Mouse (Mus musculus) lung, postnatal 0 days (tissue): ENCODE measurements around the gene Noxred1. TPM values are rescaled to one million over a fixed set of nuclear protein-coding genes. Genes with fewer than 3 reads are reported as not detected.
"Not testable (repeated sequence)": the region's sequence is repeated elsewhere in the genome, so short reads cannot be mapped to it uniquely, and the experiment has no call there.

Source experiments
- ATAC-seq: fragments of 200-750 bp; cut with Nextera tagmentation; 2 replicates; pipeline ENCODE4 v1.8.0; 2017; ENCODE audit warnings: moderate library complexity
- DNase-seq: peaks from one replicate; pipeline ENCODE4 v3.0.0-alpha.2; 2016; ENCODE audit warnings: low spot score
- H3K27ac ChIP-seq: fragments of 300-500 bp; sonication (generic); 2 replicates; pipeline ENCODE4 v1.5.1; 2014; ENCODE audit warnings: antibody characterized with exemption, mild to moderate bottlenecking, low read length, mixed read lengths
- H3K27me3 ChIP-seq: fragments of 300-500 bp; sonication (generic); replicated peaks from 2 replicates; pipeline ENCODE4 v1.6.1; 2014; ENCODE audit warnings: low read length, mixed read lengths; ENCODE audit not compliant: insufficient read depth
- H3K36me3 ChIP-seq: fragments of 300-500 bp; sonication (generic); 2 replicates; pipeline ENCODE4 v1.6.1; 2014; ENCODE audit warnings: low read length, mixed read lengths; ENCODE audit not compliant: insufficient read depth
- H3K4me1 ChIP-seq: fragments of 300-500 bp; sonication (generic); 2 replicates; pipeline ENCODE4 v1.6.1; 2014; ENCODE audit warnings: antibody characterized with exemption, low read depth, low read length, mixed read lengths; ENCODE audit not compliant: insufficient read depth
- H3K4me2 ChIP-seq: fragments of 300-500 bp; sonication (generic); replicated peaks from 2 replicates; pipeline ENCODE4 v1.6.1; 2014; ENCODE audit warnings: low read depth, mild to moderate bottlenecking, low read length, moderate library complexity, mixed read lengths
- H3K4me3 ChIP-seq: fragments of 300-500 bp; sonication (generic); 2 replicates; pipeline ENCODE4 v1.5.1; 2014; ENCODE audit warnings: low read depth, low read length
- H3K9ac ChIP-seq: fragments of 300-500 bp; sonication (generic); replicated peaks from 2 replicates; pipeline ENCODE4 v1.6.1; 2014; ENCODE audit warnings: low read depth, mild to moderate bottlenecking
- H3K9me3 ChIP-seq: fragments of 300-500 bp; sonication (generic); 2 replicates; pipeline ENCODE4 v1.6.1; 2016; ENCODE audit warnings: low read length, mixed read lengths
- CTCF ChIP-seq: IDR thresholded peaks from 2 replicates; pipeline ENCODE4 v1.5.1; 2016; ENCODE audit warnings: antibody characterized with exemption, mild to moderate bottlenecking
- EP300 ChIP-seq: IDR thresholded peaks from 2 replicates; pipeline ENCODE4 v1.6.1; 2016; ENCODE audit warnings: antibody characterized with exemption, mild to moderate bottlenecking, control low read depth
- WGBS: fragments of 180-500 bp; shearing (Covaris S2); extraction: QIAGEN DNeasy Blood & Tissue Kit; methylation state at CpG from one replicate; pipeline ENCODE4 v1.1.7; 2014; 5-methylcytosine and 5-hydroxymethylcytosine counted together
- polyA plus RNA-seq: library from polyadenylated mRNA; unstranded; fragments of >200 nt; fragmentation: Nextera tagmentation; extraction: Ambion mirVana; gene quantifications from 2 replicates; pipeline ENCODE4 v1.2.1, GENCODE M21; 2015

Gene Noxred1
- polyA plus RNA-seq, 1 experiment from 2014 or later, result 0.18 TPM

DNA sequence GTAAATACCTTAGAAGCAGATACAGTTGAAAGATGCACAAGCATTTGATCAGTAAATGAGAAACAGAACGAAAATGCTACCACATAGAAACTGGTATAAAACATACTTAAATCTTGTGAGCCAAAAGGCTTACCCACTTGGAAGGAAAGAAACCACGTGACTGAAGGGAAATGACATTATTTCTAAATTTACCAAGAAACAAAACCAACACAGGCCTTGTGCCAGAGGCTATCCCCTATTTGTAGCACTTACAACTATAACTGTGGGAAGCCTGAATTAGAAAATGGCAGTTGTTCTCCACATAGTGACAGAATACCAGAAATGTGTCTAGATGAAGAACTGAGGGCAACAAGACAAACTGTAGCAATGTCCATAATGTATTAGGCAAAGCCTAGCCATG lies 22.5 kb downstream of the Noxred1 start:
- Histone ChIP-seq H3K4me1 (no peaks in the 10 kb centered on the region), H3K27me3 (no peaks in the 10 kb centered on the region), H3K36me3 (no peaks in the 10 kb centered on the region), H3K9me3 (no peaks in the 10 kb centered on the region), H3K4me2 (no peak overlapping the region), H3K4me3 (no peak overlapping the region), H3K27ac (no peak overlapping the region), H3K9ac (no peak overlapping the region)
- no peak for TF ChIP-seq CTCF
- 66% methylated on average over 2 of the region's 2 CpGs for WGBS
- ATAC-seq (no peak), DNase-seq (no peak)

DNA sequence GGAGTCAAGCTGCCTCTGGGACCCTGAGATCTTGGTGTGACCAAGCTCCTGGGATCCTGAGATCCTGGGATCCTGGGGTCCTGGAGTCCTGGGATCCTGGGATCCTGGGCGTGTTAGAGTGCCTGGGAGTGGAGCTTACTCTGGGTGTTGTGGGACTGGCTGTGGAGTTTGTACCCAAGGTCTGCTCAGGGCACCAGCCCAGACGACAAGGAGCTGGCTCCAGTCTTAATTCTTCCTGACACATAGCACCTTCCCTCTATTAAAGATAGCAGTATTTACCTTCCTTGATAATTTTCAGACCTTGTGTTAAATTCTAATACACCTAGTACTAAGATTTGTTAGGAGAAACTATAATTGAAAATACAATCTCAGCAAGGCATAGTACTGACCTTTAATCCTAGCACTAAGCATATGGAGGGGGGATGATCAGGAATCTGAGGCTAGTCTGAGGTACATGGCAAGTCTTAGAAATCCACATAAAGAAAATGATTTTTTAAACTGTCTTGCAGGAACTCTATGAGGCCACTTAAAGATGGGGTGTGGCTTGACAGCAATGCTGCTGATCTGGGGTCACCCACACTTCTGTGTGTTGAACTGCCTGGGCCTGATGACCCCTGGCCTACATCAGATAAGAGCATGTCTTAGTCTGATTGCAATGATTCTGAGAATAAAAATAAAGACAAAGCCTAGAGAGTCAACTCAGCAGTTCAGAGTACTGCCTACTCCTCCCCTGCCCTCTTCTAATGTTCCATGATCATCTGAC lies 25.5 kb downstream of the Noxred1 start:
- Histone ChIP-seq H3K4me1 (no peaks in the 10 kb centered on the region), H3K4me3 (no peak overlapping the region), H3K36me3 (no peaks in the 10 kb centered on the region), H3K27me3 (no peaks in the 10 kb centered on the region), H3K27ac (no peak overlapping the region), H3K9ac (no peak overlapping the region), H3K9me3 (no peaks in the 10 kb centered on the region), H3K4me2 (no peak overlapping the region)
- 50% methylated on average over 2 of the region's 2 CpGs for WGBS
- DNase-seq (no peak), ATAC-seq (no peak)
- TF ChIP-seq EP300, result no peak
- TF ChIP-seq CTCF, result no peak

DNA sequence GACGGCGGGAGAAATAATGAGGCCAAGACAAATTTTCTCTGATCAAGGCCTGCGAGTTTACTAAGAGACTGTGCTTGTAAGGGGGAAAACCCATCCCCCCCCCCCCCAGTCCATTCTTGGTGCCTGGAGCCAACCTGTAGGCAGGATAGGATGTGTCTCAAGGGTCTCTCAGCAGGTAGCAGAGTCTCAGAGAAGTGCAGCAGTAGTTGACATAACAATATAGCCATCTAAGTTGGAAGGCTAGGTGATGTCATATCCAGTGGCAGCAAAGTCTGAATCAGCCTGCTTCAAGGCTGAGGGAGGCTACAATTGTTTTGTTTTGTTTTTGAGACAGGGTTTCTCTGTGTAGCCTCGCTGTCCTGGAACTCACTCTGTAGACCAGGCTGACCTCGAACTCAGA lies 32.7 kb downstream of the Noxred1 start:
- not testable (repeated sequence) for DNase-seq, H3K4me2 ChIP-seq

DNA sequence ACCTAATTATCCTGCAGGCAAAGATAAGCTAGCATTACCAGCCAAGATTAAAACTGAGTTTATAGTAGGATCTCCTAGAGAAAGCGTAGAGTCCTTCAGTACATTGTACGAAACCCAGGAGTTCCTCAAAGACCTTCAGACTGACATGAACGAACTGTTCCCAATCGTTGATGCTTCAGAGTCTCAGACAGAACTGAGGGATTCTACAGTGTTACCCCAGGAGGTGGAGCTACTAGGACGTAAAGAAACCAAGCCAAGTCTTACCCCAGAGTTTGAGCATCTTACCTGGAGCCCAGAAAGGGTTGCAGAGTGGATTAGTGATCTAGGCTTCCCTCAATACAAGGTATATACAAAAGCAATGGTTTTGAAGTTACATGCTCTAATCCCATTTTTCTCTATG lies 36.8 kb downstream of the Noxred1 start:
- Histone ChIP-seq H3K9me3 (no peaks in the 10 kb centered on the region), H3K4me1 (0 out of 2 replicates have a peak, but pooled peaks cover 4% of the 10 kb centered on the region), H3K9ac (no peak overlapping the region), H3K36me3 (no peaks in the 10 kb centered on the region), H3K4me2 (no peak overlapping the region), H3K4me3 (no peak overlapping the region), H3K27me3 (no peaks in the 10 kb centered on the region), H3K27ac (no peak overlapping the region)
- no peak for DNase-seq
- TF ChIP-seq CTCF, result no peak
- no peak for TF ChIP-seq EP300
- no peak for ATAC-seq
- 63% methylated on average over 5 of the region's 5 CpGs for WGBS

More for the DNA sequence above, 32.7 kb downstream of the Noxred1 start:
- WGBS, result 90% methylated on average over 5 of the region's 5 CpGs
- not testable (repeated sequence) for H3K27me3 ChIP-seq, H3K4me1 ChIP-seq, H3K27ac ChIP-seq, H3K9me3 ChIP-seq, ATAC-seq, H3K4me3 ChIP-seq, H3K9ac ChIP-seq, H3K36me3 ChIP-seq

DNA sequence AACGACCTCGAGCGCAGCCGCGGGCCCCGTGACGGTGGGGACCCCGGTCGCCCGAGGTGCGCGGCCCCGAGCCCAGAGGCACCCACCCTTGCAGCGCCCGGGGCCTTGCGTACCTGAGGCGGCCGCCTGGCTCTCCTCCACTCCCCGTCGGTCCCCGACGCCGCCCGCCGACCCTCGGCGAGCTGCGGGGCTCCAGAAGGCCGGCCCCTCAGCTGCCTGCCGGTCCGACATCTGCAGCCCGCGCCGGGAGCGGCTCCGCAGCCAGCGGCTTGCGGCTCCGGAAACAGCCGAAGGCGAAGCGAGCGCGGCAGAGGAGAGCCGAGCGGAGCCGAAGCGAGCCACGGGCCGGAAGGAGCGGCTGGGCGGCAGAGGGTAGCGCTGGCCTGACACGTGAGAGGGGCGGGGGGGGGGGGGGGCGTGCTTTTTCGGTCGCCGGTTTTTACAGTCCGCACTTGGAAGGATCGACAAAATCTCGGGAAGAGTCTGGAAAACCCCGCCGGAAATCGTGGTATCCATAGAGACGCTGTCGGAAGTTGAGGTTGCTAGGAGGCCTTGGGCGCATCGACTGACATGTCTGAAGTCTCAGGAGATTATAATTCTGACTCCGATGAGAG lies 38.5 kb downstream of the Noxred1 start, which contains the start of gene Tmed8:
Gene Tmed8, minus strand, starts transcription at position 482 of the 614 bp plus-strand sequence.
- DNase-seq (peak; percentile 87), ATAC-seq (peak; percentile 96)
- H3K27me3 ChIP-seq, result no peaks in the 10 kb centered on the region
- H3K27ac ChIP-seq, result no peak within 1 kb of the TSS
- 0 out of 2 replicates have a peak, but pooled peaks cover 4% of the 10 kb centered on the region for H3K4me1 ChIP-seq
- H3K9ac ChIP-seq, result peak within 1 kb of the TSS; percentile 80
- H3K4me2 ChIP-seq, result peak within 1 kb of the TSS; percentile 92
- TF ChIP-seq EP300, result no peak
- TF ChIP-seq CTCF, result no peak
- H3K4me3 ChIP-seq, result peak within 1 kb of the TSS; percentile 90
- WGBS, result 0% methylated on average over 36 of the region's 70 CpGs
- no peaks in the 10 kb centered on the region for H3K9me3 ChIP-seq
- no peaks in the 10 kb centered on the region for H3K36me3 ChIP-seq

DNA sequence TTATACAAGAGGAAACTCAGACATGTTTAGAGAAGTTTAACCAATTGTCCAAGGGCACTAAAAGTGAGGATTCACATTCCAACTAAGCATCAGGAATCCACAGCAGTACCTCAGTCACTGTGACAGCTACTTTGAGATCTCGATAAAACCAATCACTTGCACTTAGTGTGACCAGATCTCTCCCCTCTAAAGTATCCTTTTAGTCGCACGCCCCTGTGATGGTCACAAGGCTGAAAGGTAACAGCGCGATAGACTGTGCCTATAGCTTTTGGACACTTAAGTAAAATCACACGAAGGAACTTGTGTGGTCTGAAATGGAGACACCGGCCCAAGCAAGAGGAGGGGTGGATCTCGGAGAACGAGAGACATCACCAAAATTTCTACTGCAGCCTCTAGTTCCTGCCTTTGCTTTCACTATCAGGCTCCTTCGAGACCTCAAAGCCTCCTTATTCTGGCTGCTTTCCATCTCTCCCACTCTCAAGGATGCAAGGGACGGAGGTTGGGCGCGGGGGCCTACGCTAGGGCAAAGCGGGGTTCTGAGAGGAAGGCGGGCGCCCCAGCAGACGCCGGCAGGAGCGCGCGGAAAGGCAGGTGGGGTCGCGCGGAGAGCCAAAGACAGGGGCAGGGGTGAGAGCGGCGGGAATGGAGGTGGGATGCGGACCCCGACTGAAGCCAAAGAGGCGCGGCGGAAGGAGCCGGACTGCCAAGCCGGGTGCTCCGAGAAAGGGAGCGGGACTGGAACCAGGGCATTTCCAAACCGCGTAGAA lies 39.1 kb downstream of the Noxred1 start, which contains the start of gene Samd15:
Gene Samd15, plus strand, starts transcription at position 518 of the 767 bp plus-strand sequence.
- no peaks in the 10 kb centered on the region for H3K27me3 ChIP-seq
- H3K27ac ChIP-seq, result no peak within 1 kb of the TSS
- peak within 1 kb of the TSS; percentile 80 for H3K9ac ChIP-seq
- no peaks in the 10 kb centered on the region for H3K36me3 ChIP-seq
- 1% methylated on average over 34 of the region's 38 CpGs for WGBS
- DNase-seq (peak; percentile 66), ATAC-seq (peak; percentile 55)
- peak within 1 kb of the TSS; percentile 92 for H3K4me2 ChIP-seq
- no peaks in the 10 kb centered on the region for H3K9me3 ChIP-seq
- H3K4me1 ChIP-seq, result 0 out of 2 replicates have a peak, but pooled peaks cover 4% of the 10 kb centered on the region
- H3K4me3 ChIP-seq, result peak within 1 kb of the TSS; percentile 90
- TF ChIP-seq CTCF (no peak), EP300 (no peak)
